Mouse (Mus musculus): ENCODE results near the gene Akr1b7. TPM values are rescaled to one million over a fixed set of nuclear protein-coding genes. Genes with fewer than 3 reads are reported as not detected.
"Not testable (repeated sequence)": the region's sequence is repeated elsewhere in the genome, so short reads cannot be mapped to it uniquely, and the experiment has no call there.

Gene Akr1b7
- 497 and 1,133 TPM in 2 replicates for polyA plus RNA-seq (2012; rRNA removed)

DNA sequence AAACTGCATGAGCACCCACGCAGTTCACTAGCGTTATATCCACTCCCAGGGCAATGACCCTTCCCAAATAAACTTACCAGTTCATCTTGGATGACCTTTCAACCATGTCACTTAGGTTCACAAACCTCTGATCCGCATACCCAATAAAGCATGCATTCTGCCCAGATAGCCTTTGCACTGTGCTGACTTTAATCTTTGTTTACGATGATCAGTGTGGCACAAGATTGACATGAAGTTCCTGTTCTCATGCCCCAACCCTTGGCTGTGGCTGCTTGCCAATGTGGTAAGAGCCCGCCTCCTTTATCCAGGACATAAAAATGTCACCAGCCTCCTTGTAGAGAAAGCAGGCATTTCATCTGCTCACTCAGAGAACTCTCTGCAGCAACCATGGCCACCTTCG lies at the start of gene Akr1b7:
Gene Akr1b7, plus strand, starts transcription at position 312 of the 400 bp plus-strand sequence.
- DNase-seq (ENCODE audit: low read depth), result no peak

- DNase-seq (ENCODE audit: low read depth), result no peak
Measured at GRCm38 (mm10) chr6:34364217-34365136, 47.7 kb upstream of the Akr1b7 start.

DNA sequence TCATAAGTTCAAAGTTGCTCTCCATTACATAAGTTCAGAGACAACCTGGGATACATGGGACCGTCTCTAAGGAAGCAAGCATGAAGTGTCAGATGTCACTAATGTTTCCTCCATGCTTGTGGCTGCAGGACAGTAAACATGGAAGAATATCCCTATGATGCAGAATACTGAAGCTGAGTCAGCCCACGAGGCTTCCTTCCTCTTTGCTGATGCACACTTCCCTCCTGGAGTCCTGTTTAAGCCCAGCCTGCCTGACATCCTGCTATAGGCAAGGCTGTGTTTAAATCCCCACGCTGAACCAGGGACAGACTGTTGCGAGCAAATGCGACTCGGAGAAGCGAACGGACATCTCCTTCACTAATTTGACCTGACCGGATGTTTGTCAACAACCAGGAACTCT lies 44.1 kb upstream of the Akr1b7 start:
- DNase-seq (ENCODE audit: low read depth), result no peak

DNA sequence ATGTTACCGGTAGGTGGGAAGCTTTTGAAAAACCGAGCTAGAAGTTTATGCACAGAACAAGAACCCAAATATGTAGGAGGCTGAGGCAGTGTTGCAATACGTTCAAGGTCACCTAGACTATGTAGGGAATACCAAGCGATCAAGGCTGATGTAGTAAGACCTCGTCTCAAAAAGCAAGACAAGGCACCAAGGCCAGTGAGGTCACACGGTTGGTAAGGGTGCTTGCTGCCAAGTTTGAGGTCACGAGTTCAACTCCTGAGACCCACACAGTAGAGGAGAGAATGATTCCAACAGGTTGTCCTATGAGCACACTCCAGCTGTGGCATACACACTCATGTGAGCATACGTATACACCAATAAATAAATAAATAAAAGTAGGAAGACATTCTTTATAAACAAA lies 42.1 kb upstream of the Akr1b7 start:
- no peak for DNase-seq (ENCODE audit: low read depth)

- DNase-seq (ENCODE audit: low read depth), result no peak
Measured at GRCm38 (mm10) chr6:34371700-34372351, 40.3 kb upstream of the Akr1b7 start.

- no peak for DNase-seq (ENCODE audit: low read depth)
Measured at GRCm38 (mm10) chr6:34373841-34374240, 38.3 kb upstream of the Akr1b7 start.

- DNase-seq (ENCODE audit: low read depth), result not testable (repeated sequence)
Measured at GRCm38 (mm10) chr6:34375888-34376287, 36.2 kb upstream of the Akr1b7 start.

DNA sequence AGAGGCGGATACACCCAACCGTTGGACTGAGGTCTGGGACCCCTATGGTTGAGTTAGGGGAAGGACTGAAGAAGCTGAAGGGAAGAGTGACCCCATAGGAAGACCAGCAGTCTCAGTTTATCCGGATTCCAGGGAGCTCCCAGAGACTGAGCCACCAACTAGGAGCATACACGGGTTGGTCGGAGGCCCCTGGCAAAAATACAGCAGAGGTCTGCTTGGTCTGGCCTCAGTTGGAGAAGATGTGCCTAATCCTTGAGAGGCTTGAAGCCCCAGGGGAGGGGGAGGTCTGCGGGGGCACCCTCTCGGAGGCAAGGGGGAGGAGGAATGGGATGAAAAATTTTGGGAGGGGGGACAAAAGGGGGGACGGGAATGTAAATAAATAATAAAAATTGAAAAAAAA lies 28.7 kb upstream of the Akr1b7 start:
- DNase-seq (ENCODE audit: low read depth), result no peak

GRCm38 (mm10) chr6:34384110-34384661 lies 27.9 kb upstream of the Akr1b7 start, which contains the start of gene Akr1b10:
TSS of gene Akr1b10 (plus strand) at chr6:34384218.
- no peak for DNase-seq (ENCODE audit: low read depth)

- no peak for DNase-seq (ENCODE audit: low read depth)
Measured at GRCm38 (mm10) chr6:34384701-34385370, 27.3 kb upstream of the Akr1b7 start.

DNA sequence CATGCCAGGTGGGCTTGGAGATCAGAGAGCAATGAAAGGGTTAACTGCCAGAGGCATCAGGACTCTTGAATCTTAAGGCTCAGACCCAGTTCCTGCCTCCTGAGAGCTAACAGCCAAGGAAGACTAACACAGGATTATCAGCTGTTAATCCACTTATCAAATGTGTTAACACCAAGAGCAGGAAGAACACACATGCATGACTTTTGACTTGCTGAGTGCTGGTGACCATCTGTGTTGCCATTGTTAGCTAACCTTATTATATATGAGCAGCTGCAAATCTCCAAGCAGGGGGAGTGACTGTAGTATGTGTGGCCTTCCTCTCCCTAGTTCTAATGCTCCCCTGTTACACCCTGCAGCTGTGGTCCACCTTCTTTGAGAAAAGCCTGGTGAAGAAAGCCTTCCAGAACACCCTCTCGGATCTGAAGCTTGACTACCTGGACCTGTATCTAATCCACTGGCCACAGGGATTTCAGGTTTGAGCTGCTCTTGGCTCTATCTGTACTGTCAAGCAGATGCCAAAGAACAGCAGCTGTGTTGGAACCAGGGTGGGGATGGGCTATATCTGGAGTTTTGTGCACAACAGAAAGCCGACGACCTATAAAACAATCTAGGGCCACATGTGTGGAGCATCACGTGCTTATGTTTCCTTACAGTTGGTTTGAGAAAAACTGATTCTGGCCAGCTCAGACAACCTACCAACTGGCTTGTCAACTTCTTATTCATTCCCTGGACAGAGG lies 23.5 kb upstream of the Akr1b7 start:
- DNase-seq (ENCODE audit: low read depth), result no peak

- DNase-seq (ENCODE audit: low read depth), result no peak
Measured at GRCm38 (mm10) chr6:34395897-34396296, 16.2 kb upstream of the Akr1b7 start.

- no peak for DNase-seq (ENCODE audit: low read depth)
Measured at GRCm38 (mm10) chr6:34398431-34398830, 13.7 kb upstream of the Akr1b7 start.

DNA sequence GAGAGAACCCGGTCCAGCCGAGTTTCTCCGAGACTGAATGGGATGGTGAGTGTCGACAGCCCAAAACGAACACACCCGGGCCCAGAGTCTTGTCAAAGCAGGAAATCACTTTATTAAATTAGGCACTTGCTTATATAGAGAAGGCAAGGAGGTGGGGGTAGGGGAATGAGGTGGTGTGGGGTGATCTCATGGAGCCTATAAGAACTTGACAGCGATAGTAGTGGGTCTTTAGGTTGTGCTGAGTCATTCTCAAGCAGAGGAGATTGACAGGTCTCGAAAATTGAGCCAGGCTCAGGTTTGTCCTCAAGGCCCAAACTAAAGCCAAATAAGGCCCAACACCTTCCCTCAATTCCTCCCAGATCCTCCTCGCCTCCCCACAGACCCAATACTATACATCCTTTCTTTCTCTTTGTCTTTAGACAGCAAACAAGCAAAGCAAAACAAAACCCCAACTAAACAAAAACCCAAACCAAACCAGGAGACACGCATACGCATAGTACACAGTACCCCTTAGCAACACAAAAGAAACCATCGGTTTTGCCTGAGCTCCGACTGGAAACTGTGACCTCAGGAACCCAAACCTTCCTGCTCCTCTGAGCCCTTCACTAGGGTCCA lies 12.4 kb upstream of the Akr1b7 start:
- DNase-seq (ENCODE audit: low read depth), result no peak

- DNase-seq (ENCODE audit: low read depth), result no peak
Measured at GRCm38 (mm10) chr6:34400696-34401095, 11.4 kb upstream of the Akr1b7 start.

DNA sequence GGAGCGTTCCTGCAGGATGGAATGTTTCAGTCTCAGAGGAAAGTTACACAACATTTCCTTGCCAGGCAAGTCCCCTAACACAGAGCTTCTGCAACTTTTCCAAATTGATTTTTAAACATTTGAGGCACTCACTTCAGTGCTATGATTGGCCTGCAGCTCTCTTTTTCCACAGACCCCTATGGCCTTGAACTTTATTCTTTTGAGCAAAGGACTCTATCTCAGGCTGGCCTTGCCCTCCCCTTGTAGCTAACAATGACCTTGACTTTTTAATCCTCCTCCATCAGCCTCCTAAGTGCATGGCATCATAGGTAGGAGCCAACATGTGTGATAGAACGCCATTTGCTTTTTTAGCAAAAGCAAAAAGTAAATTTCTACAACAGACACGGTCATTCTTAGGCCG lies 5.4 kb upstream of the Akr1b7 start:
- no peak for DNase-seq (ENCODE audit: low read depth)

GRCm38 (mm10) chr6:34407403-34407802 lies 4.7 kb upstream of the Akr1b7 start:
- no peak for DNase-seq (ENCODE audit: low read depth)

DNA sequence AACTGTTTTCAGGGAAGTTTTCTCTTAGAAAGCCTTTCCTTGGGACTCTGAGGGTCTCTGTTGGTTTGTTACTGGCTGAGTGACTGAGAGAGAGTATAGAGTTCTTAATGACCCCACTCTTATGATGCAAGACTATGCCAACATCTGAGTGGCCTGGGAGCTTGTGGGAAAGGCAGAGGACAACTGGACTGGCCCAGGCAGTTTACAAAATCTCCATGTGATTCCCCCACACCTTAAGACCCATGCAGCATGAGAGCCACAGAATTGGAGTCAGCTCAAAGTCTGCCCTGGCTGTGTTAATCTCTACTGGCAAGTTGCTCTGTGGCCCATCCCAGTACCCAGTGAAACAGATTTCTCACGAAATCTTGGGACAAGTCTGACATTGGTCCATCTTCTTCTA lies 554 bp downstream of the Akr1b7 start:
- DNase-seq (ENCODE audit: low read depth), result no peak

DNA sequence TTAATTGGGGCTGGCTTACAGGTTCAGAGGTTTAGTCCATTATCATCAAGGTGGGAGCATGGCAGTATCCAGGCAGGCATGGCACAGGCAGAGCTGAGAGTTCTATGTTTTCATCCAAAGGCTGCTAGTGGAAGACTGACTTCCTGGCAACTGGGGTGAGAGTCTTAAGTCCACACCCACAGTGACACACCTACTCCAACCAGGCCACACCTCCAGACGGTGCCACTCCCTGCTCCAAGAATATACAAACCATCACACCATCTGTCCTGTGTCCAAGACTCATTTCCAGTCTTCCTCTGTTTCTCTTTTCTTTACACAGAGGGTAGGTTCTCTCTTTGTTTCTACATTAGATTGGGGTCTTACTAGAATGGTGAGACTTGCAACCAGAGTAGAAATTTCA lies 1.3 kb downstream of the Akr1b7 start:
- not testable (repeated sequence) for DNase-seq (ENCODE audit: low read depth)

- no peak for DNase-seq (ENCODE audit: low read depth)
Measured at GRCm38 (mm10) chr6:34416521-34416920, 4.4 kb downstream of the Akr1b7 start.

GRCm38 (mm10) chr6:34419071-34419470 lies 6.9 kb downstream of the Akr1b7 start:
- no peak for DNase-seq (ENCODE audit: low read depth)

Data from gonadal fat pad, adult 2 months (tissue).